Mouse (Mus musculus) liver, adult 2 months (tissue): Measurements from ENCODE around the gene Lbhd2. TPM values are rescaled to one million over a fixed set of nuclear protein-coding genes. Genes with fewer than 3 reads are reported as not detected.

Experiments used
- DNase-seq: peaks from one replicate; pipeline ENCODE4 v3.0.0-alpha.2; 2011; ENCODE audit warnings: low read depth, low spot score; ENCODE audit errors: extremely low read depth
- H3K27ac ChIP-seq: fragments of 200-500 bp; replicated peaks from 2 replicates; pipeline ENCODE4 v1.5.1; 2012; ENCODE audit warnings: low read depth, mild to moderate bottlenecking, control low read depth, inconsistent platforms, low read length; ENCODE audit not compliant: insufficient read depth
- H3K27me3 ChIP-seq: fragments of 200-500 bp; 2 replicates; pipeline ENCODE4 v1.6.1; 2012; ENCODE audit warnings: mild to moderate bottlenecking, moderate library complexity, low read length, inconsistent platforms; ENCODE audit not compliant: control insufficient read depth, insufficient read depth
- H3K36me3 ChIP-seq: fragments of 200-500 bp; 2 replicates; pipeline ENCODE4 v1.6.1; 2012; ENCODE audit warnings: low read length, inconsistent platforms; ENCODE audit not compliant: control insufficient read depth, insufficient read depth
- H3K4me1 ChIP-seq: fragments of 200-500 bp; 2 replicates; pipeline ENCODE4 v1.6.1; 2011; ENCODE audit warnings: low read length; ENCODE audit not compliant: control insufficient read depth, insufficient read depth
- H3K4me3 ChIP-seq: fragments of 200-500 bp; 2 replicates; pipeline ENCODE4 v1.5.1; 2011; ENCODE audit warnings: low read depth, mild to moderate bottlenecking, control low read depth, low read length, moderate library complexity; ENCODE audit not compliant: insufficient read depth
- H3K79me2 ChIP-seq: fragments of 200-500 bp; 2 replicates; pipeline ENCODE4 v1.6.1; 2012; ENCODE audit warnings: inconsistent platforms, mild to moderate bottlenecking, low read length, moderate library complexity; ENCODE audit not compliant: control insufficient read depth, insufficient read depth
- H3K9ac ChIP-seq: fragments of 200-500 bp; 2 replicates; pipeline ENCODE4 v1.6.1; 2012; ENCODE audit warnings: low read depth, mild to moderate bottlenecking, control low read depth, inconsistent platforms, low read length
- CTCF ChIP-seq: fragments of 200-500 bp; IDR thresholded peaks from 2 replicates; pipeline ENCODE4 v1.5.1; 2011; ENCODE audit warnings: low read depth, low read length, control low read depth
- POLR2A ChIP-seq: fragments of 200-500 bp; IDR thresholded peaks from 2 replicates; pipeline ENCODE4 v1.6.1; 2011; ENCODE audit warnings: low read length, control low read depth; ENCODE audit not compliant: insufficient read depth; ENCODE audit errors: extremely low read depth
- WGBS: fragments of 180-500 bp; shearing (Covaris S2); methylation state at CpG from one replicate; pipeline ENCODE4 v1.1.7; 2018; 5-methylcytosine and 5-hydroxymethylcytosine counted together
- polyA plus RNA-seq: library from polyadenylated mRNA; depleted of rRNA; stranded (reverse); fragments of >200 nt; gene quantifications from 2 replicates; pipeline ENCODE4 v1.2.3, GENCODE M21; 2012
- total RNA-seq: library from RNA; depleted of rRNA; stranded (reverse); fragments of >200 nt; gene quantifications from 2 replicates; pipeline ENCODE4 v1.2.3, GENCODE M21; 2014

The Lbhd2 gene
- total and polyA plus RNA-seq, 2 experiments, result not detected

- H3K27me3 ChIP-seq, result no peaks in the 10 kb centered on the region
- 76% methylated on average over 4 of the region's 4 CpGs for WGBS
- no peak for DNase-seq
- H3K4me3 ChIP-seq, result no peak overlapping the region
- no peak overlapping the region for H3K27ac ChIP-seq
- peaks cover 2% of the 10 kb centered on the region; the same call in 1 of the 2 replicates for H3K4me1 ChIP-seq
- no peak for TF ChIP-seq CTCF
- TF ChIP-seq POLR2A, result no peak
- no peak overlapping the region for H3K9ac ChIP-seq
- no peaks in the 10 kb centered on the region for H3K36me3 ChIP-seq
- H3K79me2 ChIP-seq, result no peaks in the 10 kb centered on the region
These were observed 19.5 kb upstream of the Lbhd2 start for GRCm38 (mm10) chr12:111387146-111387545.

DNA sequence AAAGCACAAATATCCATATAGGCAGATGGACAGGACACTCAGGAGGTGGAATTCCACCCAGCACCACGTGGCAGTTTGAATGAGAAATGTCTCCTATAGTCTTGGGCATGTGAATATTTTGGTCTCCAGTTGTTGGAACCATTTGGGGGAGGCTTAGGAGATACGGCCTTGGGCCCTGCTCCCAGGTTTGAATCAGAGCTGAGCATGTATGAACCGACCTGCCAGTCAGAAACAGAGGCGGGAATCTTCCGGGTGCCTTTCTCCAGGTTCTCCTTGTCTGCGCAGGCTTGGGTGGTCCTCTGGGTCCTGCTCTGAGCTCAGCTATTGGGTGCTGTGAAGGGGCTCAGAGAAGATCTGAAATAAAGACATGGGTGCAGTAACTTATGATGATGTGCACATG, 12.6 kb upstream of the Lbhd2 start:
- Histone ChIP-seq H3K9ac (no peak overlapping the region), H3K36me3 (no peaks in the 10 kb centered on the region), H3K4me1 (no peaks in the 10 kb centered on the region), H3K4me3 (no peak overlapping the region), H3K79me2 (no peaks in the 10 kb centered on the region), H3K27me3 (no peaks in the 10 kb centered on the region), H3K27ac (no peak overlapping the region)
- 88% methylated on average over 6 of the region's 6 CpGs for WGBS
- TF ChIP-seq CTCF, result no peak
- no peak for TF ChIP-seq POLR2A
- DNase-seq, result no peak

DNA sequence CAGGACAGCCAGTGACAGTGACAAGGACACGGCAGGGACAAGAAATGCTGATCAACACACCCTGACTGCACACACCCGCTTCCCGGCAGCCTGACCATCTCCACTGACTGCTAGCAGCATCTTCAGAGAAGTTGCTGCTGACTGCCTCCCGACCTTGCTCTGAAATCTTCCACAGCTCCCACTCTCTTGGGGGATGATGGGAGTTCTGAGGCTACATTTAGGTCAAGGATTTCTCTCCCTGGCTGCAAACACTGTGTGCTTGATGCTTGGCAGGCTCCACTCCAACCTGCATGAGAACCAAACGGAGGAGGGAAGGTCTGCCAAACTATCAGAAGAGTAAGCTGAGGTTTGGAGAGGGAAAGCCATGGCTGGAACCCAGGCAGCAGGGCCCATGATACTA, 9.6 kb upstream of the Lbhd2 start:
- Histone ChIP-seq H3K4me1 (no peaks in the 10 kb centered on the region), H3K4me3 (no peak overlapping the region), H3K27ac (no peak overlapping the region), H3K36me3 (no peaks in the 10 kb centered on the region), H3K9ac (no peak overlapping the region), H3K79me2 (no peaks in the 10 kb centered on the region), H3K27me3 (no peaks in the 10 kb centered on the region)
- WGBS, result 64% methylated on average over 5 of the region's 5 CpGs
- DNase-seq, result no peak
- no peak for TF ChIP-seq POLR2A
- TF ChIP-seq CTCF, result no peak

DNA sequence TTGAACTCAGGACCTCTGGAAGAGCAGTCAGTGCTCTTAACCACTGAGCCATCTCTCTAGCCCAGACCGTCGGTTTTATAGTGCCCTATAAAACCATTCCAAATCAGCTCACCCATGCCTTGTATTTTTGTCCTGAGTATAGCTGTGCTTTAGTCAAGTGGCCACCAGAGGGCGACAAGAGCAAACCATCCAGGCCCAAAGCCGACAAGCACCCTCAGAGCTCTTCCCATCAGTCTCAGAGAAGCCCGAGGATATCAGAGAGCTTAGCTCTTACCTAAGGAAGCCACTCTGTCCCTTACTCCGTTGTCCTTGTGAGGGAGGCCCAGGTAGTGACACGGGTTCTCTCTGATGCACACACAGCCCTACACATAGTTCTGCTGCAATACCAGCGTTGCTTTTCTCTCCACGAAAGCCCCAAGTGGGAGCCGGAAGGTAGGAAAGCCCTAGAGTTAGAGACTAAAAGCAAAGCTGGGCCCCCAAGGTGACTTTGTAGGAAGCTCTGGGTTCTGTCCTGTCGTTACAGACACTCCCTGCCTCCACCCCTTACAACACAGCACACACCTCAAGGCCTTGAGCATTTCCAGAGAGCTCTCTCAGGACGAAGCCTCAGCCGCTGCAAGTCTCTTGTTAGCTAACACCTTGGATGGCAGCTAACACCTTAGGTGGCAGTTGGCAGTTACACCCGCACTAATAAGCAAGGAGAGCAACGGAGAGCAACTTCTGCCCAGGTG, 5.0 kb upstream of the Lbhd2 start:
- H3K4me3 ChIP-seq, result no peak overlapping the region
- peak; percentile 57 for DNase-seq
- peaks cover 2% of the 10 kb centered on the region; the same call in 1 of the 2 replicates for H3K27me3 ChIP-seq
- H3K9ac ChIP-seq, result no peak overlapping the region
- no peak overlapping the region for H3K27ac ChIP-seq
- 28% methylated on average over 15 of the region's 15 CpGs for WGBS
- H3K36me3 ChIP-seq, result no peaks in the 10 kb centered on the region
- TF ChIP-seq POLR2A (no peak), CTCF (peak; percentile 93)
- H3K4me1 ChIP-seq, result no peaks in the 10 kb centered on the region
- H3K79me2 ChIP-seq, result no peaks in the 10 kb centered on the region

GRCm38 (mm10) chr12:111404880-111405279, 1.7 kb upstream of the Lbhd2 start:
- no peak overlapping the region for H3K27ac ChIP-seq

DNA sequence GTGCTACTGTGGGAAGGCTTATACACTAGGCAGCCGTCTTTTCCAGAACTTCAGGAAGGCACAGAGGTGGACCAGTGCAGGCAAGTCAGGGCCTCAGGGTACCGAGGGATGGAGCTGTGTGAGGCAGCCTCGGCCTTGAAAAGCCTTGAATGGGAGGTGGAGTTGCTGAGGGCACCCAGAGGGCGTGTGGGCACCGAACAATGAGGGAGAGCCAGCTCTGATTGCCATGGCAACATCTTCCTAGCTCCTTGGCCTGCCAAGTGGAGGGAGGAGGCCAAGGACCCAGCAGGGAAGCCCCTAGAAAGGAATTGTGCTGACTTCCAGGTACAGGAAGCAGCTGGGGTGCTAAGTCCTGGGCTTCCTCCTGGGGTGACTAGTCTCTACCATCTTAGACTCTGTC, 3.0 kb downstream of the Lbhd2 start:
- no peak overlapping the region for H3K9ac ChIP-seq
- H3K79me2 ChIP-seq, result no peaks in the 10 kb centered on the region
- no peak overlapping the region for H3K4me3 ChIP-seq
- H3K4me1 ChIP-seq, result no peaks in the 10 kb centered on the region
- TF ChIP-seq CTCF (no peak), POLR2A (no peak)
- H3K27ac ChIP-seq, result no peak overlapping the region
- no peaks in the 10 kb centered on the region for H3K36me3 ChIP-seq
- DNase-seq, result no peak
- WGBS, result 77% methylated on average over 5 of the region's 5 CpGs
- H3K27me3 ChIP-seq, result peaks cover 6% of the 10 kb centered on the region

More at GRCm38 (mm10) chr12:111404880-111405279, 1.7 kb upstream of the Lbhd2 start:
- no peak for DNase-seq
- no peak for TF ChIP-seq CTCF
- no peak for TF ChIP-seq POLR2A
- Histone ChIP-seq H3K36me3 (no peaks in the 10 kb centered on the region), H3K27me3 (peaks cover 6% of the 10 kb centered on the region), H3K9ac (no peak overlapping the region), H3K79me2 (no peaks in the 10 kb centered on the region), H3K4me1 (no peaks in the 10 kb centered on the region), H3K4me3 (no peak overlapping the region)
- 77% methylated on average over 10 of the region's 10 CpGs for WGBS
